Mouse (Mus musculus) embryonic facial prominence, embryonic 13.5 days (tissue): ENCODE results near the gene Lrrc74a. TPM values are rescaled to one million over a fixed set of nuclear protein-coding genes. Genes with fewer than 3 reads are reported as not detected.
A peak's percentile ranks its signal among the peaks of the same experiment; 100 is the strongest.

Source experiments
- ATAC-seq: fragments of 200-750 bp; cut with Nextera tagmentation; 2 replicates; pipeline ENCODE4 v1.8.0; 2017; ENCODE audit warnings: low read depth; ENCODE audit not compliant: insufficient number of reproducible peaks, insufficient read depth, low FRiP score, low TSS enrichment
- H3K27ac ChIP-seq: fragments of 300-500 bp; sonication (generic); 2 replicates; pipeline ENCODE4 v1.5.1; 2015; ENCODE audit warnings: moderate library complexity, mild to moderate bottlenecking, inconsistent platforms
- H3K27me3 ChIP-seq: fragments of 300-500 bp; sonication (generic); 2 replicates; pipeline ENCODE4 v1.6.1; 2015; ENCODE audit warnings: mild to moderate bottlenecking, inconsistent platforms
- H3K36me3 ChIP-seq: fragments of 300-500 bp; sonication (generic); 2 replicates; pipeline ENCODE4 v1.6.1; 2015; ENCODE audit warnings: mild to moderate bottlenecking, inconsistent platforms
- H3K4me1 ChIP-seq: fragments of 300-500 bp; sonication (generic); 2 replicates; pipeline ENCODE4 v1.6.1; 2015; ENCODE audit warnings: inconsistent platforms
- H3K4me2 ChIP-seq: fragments of 300-500 bp; sonication (generic); 2 replicates; pipeline ENCODE4 v1.6.1; 2015; ENCODE audit warnings: moderate library complexity, mild to moderate bottlenecking, inconsistent platforms
- H3K4me3 ChIP-seq: fragments of 300-500 bp; sonication (generic); 2 replicates; pipeline ENCODE4 v1.5.1; 2015; ENCODE audit warnings: mild to moderate bottlenecking, inconsistent platforms
- H3K9ac ChIP-seq: fragments of 300-500 bp; sonication (generic); 2 replicates; pipeline ENCODE4 v1.6.1; 2015; ENCODE audit warnings: mild to moderate bottlenecking, inconsistent platforms
- H3K9me3 ChIP-seq: fragments of 300-500 bp; sonication (generic); 2 replicates; pipeline ENCODE4 v1.6.1; 2016; ENCODE audit warnings: inconsistent platforms
- WGBS: fragments of 180-500 bp; shearing (Covaris S2); methylation state at CpG from one replicate; pipeline ENCODE4 v1.1.7; 2015; ENCODE audit warnings: mixed read lengths; 5-methylcytosine and 5-hydroxymethylcytosine counted together
- polyA plus RNA-seq: library from polyadenylated mRNA; unstranded; fragments of >200 nt; fragmentation: Nextera tagmentation; extraction: Ambion mirVana; gene quantifications from 2 replicates; pipeline ENCODE4 v1.2.1, GENCODE M21; 2015

Gene Lrrc74a
- polyA plus RNA-seq, 1 experiment from 2014 or later: not detected

DNA sequence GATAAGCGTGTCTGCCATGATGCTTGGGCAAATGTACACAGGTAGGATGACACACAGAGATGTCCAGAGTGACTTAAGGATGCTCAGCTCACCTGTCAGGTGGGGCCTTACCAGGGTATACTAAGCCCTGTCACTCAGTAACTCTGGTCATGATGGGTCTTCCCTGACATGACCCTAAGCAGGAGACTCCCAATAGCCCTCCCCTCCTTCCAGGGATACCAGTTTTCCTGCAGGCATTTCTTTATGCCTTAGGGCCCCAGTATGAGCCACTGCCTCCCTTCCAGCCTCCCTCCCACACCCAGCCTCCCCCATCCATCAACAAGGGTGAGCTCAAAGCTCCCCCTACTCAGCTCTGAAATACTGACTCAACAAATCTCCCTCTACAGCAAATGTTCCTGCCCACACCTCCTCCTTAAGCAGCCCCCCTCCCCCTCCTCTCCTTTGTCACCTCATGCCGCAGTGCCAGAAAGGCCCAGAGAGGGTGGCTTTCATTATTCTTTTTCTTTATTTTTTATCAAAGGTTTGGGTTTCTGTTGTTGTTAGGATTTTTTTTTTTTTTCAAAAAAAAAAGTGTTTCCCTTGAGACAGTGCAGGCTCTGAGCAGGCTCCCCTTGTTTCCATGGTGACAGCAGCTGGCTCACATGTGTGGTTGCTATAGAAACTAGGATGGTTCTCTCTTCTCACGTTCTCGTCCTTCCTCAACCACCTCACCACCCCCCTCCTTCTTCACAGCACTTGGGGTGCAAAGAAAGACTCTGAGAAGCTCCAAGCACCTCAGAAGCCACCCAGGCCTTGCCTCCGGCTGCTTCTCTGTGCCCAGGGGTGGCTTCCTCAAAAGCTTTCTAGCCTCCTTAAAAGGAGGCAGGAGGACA, 73.0 kb downstream of the Lrrc74a start:
- H3K4me1 ChIP-seq: peaks cover 93% of the 10 kb centered on the region
- peak overlapping the region; percentile 82 for H3K27ac ChIP-seq
- ATAC-seq: no peak
- no peaks in the 10 kb centered on the region for H3K36me3 ChIP-seq
- no peaks in the 10 kb centered on the region for H3K27me3 ChIP-seq
- H3K9me3 ChIP-seq: no peaks in the 10 kb centered on the region
- H3K9ac ChIP-seq: 0 out of 2 replicates have a peak overlapping the region, but pooled peaks have one; percentile 16
- H3K4me2 ChIP-seq: peak overlapping the region; percentile 40
- 16% methylated on average over 5 of the region's 5 CpGs for WGBS
- 0 out of 2 replicates have a peak overlapping the region, but pooled peaks have one; percentile 6 for H3K4me3 ChIP-seq

- 43% methylated on average over 4 of the region's 4 CpGs for WGBS
- Histone ChIP-seq H3K36me3 (no peaks in the 10 kb centered on the region), H3K4me2 (0 out of 2 replicates have a peak overlapping the region, but pooled peaks have one; percentile 27), H3K27ac (peak overlapping the region; percentile 82), H3K4me1 (peaks cover 87% of the 10 kb centered on the region), H3K27me3 (no peaks in the 10 kb centered on the region), H3K9me3 (no peaks in the 10 kb centered on the region), H3K9ac (0 out of 2 replicates have a peak overlapping the region, but pooled peaks have one; percentile 16), H3K4me3 (no peak overlapping the region)
- ATAC-seq: no peak
These were observed 73.6 kb downstream of the Lrrc74a start for GRCm38 (mm10) chr12:86807795-86808128.

DNA sequence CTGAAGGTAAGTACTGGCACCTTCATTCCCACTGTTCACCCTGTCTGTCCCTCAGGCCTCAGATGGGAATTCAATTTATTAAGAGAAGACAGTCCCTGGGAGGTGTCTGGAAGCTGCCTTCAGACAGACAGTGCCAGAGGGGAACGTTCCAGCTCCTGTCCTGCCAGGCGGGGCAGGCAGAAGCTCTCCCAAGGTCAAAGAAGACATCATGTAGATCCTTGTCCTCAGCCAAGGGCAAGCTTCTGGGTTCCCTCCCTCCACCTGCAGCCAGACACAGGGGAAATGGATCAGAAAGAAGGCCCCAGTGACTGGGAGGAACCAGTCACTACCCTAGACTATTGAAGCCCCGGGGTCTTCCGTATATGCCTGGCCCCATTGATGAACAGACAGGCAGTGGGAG, 74.7 kb downstream of the Lrrc74a start:
- Histone ChIP-seq H3K27ac (0 out of 2 replicates have a peak overlapping the region, but pooled peaks have one; percentile 8), H3K4me3 (no peak overlapping the region), H3K4me1 (peaks cover 76% of the 10 kb centered on the region), H3K9me3 (no peaks in the 10 kb centered on the region), H3K4me2 (no peak overlapping the region), H3K27me3 (no peaks in the 10 kb centered on the region), H3K9ac (no peak overlapping the region), H3K36me3 (no peaks in the 10 kb centered on the region)
- WGBS: 71% methylated on average over 4 of the region's 4 CpGs
- ATAC-seq: no peak

GRCm38 (mm10) chr12:86810040-86810439, 75.9 kb downstream of the Lrrc74a start:
- WGBS: 92% methylated on average over 1 of the region's 1 CpGs
- Histone ChIP-seq H3K9ac (no peak overlapping the region), H3K27ac (peak overlapping the region; percentile 86; the same call in 1 of the 2 replicates), H3K36me3 (no peaks in the 10 kb centered on the region), H3K27me3 (no peaks in the 10 kb centered on the region), H3K9me3 (no peaks in the 10 kb centered on the region), H3K4me3 (no peak overlapping the region), H3K4me2 (no peak overlapping the region), H3K4me1 (peaks cover 66% of the 10 kb centered on the region)
- no peak for ATAC-seq

- no peaks in the 10 kb centered on the region for H3K9me3 ChIP-seq
- H3K4me2 ChIP-seq: no peak overlapping the region
- ATAC-seq: no peak
- H3K27me3 ChIP-seq: no peaks in the 10 kb centered on the region
- peak overlapping the region; percentile 86 for H3K27ac ChIP-seq
- 35% methylated on average over 11 of the region's 11 CpGs for WGBS
- H3K9ac ChIP-seq: no peak overlapping the region
- peaks cover 67% of the 10 kb centered on the region for H3K4me1 ChIP-seq
- no peak overlapping the region for H3K4me3 ChIP-seq
- H3K36me3 ChIP-seq: no peaks in the 10 kb centered on the region
These were observed 76.7 kb downstream of the Lrrc74a start for GRCm38 (mm10) chr12:86810725-86811444.

- H3K9ac ChIP-seq: no peak overlapping the region
- peak overlapping the region; percentile 58 for H3K27ac ChIP-seq
- 73% methylated on average over 3 of the region's 3 CpGs for WGBS
These were observed 78.6 kb downstream of the Lrrc74a start for GRCm38 (mm10) chr12:86812782-86813181.

More at GRCm38 (mm10) chr12:86812782-86813181, 78.6 kb downstream of the Lrrc74a start:
- H3K4me2 ChIP-seq: no peak overlapping the region
- no peaks in the 10 kb centered on the region for H3K36me3 ChIP-seq
- H3K4me3 ChIP-seq: no peak overlapping the region
- H3K4me1 ChIP-seq: peaks cover 66% of the 10 kb centered on the region
- no peaks in the 10 kb centered on the region for H3K27me3 ChIP-seq
- no peak for ATAC-seq
- no peaks in the 10 kb centered on the region for H3K9me3 ChIP-seq

Other genes starting within 250 kb of the Lrrc74a start
- gene Vash1, start 55.7 kb upstream of the Lrrc74a start, polyA plus RNA-seq: 10.9 and 13.1 TPM in 2 replicates
- 9.8 and 10.9 TPM in 2 replicates for gene Angel1, start 7.9 kb upstream of the Lrrc74a start, polyA plus RNA-seq
- gene Irf2bpl, start 150.4 kb downstream of the Lrrc74a start, polyA plus RNA-seq: 36.5 and 37.7 TPM in 2 replicates
- 24.3 TPM in 2 replicates for gene Cipc, start 212.7 kb downstream of the Lrrc74a start, polyA plus RNA-seq